Mouse (Mus musculus) midbrain, postnatal 0 days (tissue): ENCODE measurements around the gene 1700029F12Rik. TPM values are rescaled to one million over a fixed set of nuclear protein-coding genes. Genes with fewer than 3 reads are reported as not detected.
"Not testable (repeated sequence)": the region's sequence is repeated elsewhere in the genome, so short reads cannot be mapped to it uniquely, and the experiment has no call there.

Experiments used
- ATAC-seq: fragments of 200-750 bp; cut with Nextera tagmentation; 2 replicates; pipeline ENCODE4 v1.8.0; 2017; ENCODE audit warnings: moderate number of reproducible peaks, mild to moderate bottlenecking, moderate TSS enrichment, moderate library complexity; ENCODE audit not compliant: low FRiP score
- DNase-seq: peaks from one replicate; pipeline ENCODE4 v3.0.0-alpha.2; 2015; ENCODE audit warnings: low spot score
- H3K27ac ChIP-seq: fragments of 300-500 bp; sonication (generic); 2 replicates; pipeline ENCODE4 v1.5.1; 2014; ENCODE audit warnings: low read depth, mild to moderate bottlenecking, low read length, mixed read lengths
- H3K27me3 ChIP-seq: fragments of 300-500 bp; sonication (generic); 2 replicates; pipeline ENCODE4 v1.6.1; 2014; ENCODE audit warnings: low read length, control low read depth, mixed read lengths; ENCODE audit not compliant: insufficient read depth
- H3K36me3 ChIP-seq: fragments of 300-500 bp; sonication (generic); 2 replicates; pipeline ENCODE4 v1.6.1; 2014; ENCODE audit warnings: low read length, control low read depth, mixed read lengths; ENCODE audit not compliant: insufficient read depth
- H3K4me1 ChIP-seq: fragments of 300-500 bp; sonication (generic); 2 replicates; pipeline ENCODE4 v1.6.1; 2014; ENCODE audit warnings: mild to moderate bottlenecking, control low read depth, antibody characterized with exemption, low read length, mixed read lengths; ENCODE audit not compliant: insufficient read depth
- H3K4me2 ChIP-seq: fragments of 300-500 bp; sonication (generic); 2 replicates; pipeline ENCODE4 v1.6.1; 2014; ENCODE audit warnings: low read depth, mild to moderate bottlenecking, low read length, mixed read lengths; ENCODE audit not compliant: poor library complexity, severe bottlenecking
- H3K4me3 ChIP-seq: fragments of 300-500 bp; sonication (generic); 2 replicates; pipeline ENCODE4 v1.5.1; 2014; ENCODE audit warnings: low read depth, mild to moderate bottlenecking, low read length, moderate library complexity
- H3K9ac ChIP-seq: fragments of 300-500 bp; sonication (generic); replicated peaks from 2 replicates; pipeline ENCODE4 v1.6.1; 2014; ENCODE audit warnings: mild to moderate bottlenecking, low read length, moderate library complexity, mixed read lengths; ENCODE audit not compliant: poor library complexity, severe bottlenecking
- H3K9me3 ChIP-seq: fragments of 300-500 bp; sonication (generic); 2 replicates; pipeline ENCODE4 v1.6.1; 2016; ENCODE audit warnings: low read length, control low read depth
- CTCF ChIP-seq: IDR thresholded peaks from 2 replicates; pipeline ENCODE4 v1.5.1; 2016; ENCODE audit warnings: antibody characterized with exemption, mild to moderate bottlenecking
- WGBS: fragments of 180-500 bp; shearing (Covaris S2); extraction: QIAGEN DNeasy Blood & Tissue Kit; methylation state at CpG from one replicate; pipeline ENCODE4 v1.1.7; 2014; 5-methylcytosine and 5-hydroxymethylcytosine counted together
- polyA plus RNA-seq: library from polyadenylated mRNA; unstranded; fragments of >200 nt; fragmentation: Nextera tagmentation; extraction: Ambion mirVana; gene quantifications from 2 replicates; pipeline ENCODE4 v1.2.1, GENCODE M21; 2015
- total RNA-seq: library from RNA; depleted of rRNA; stranded (reverse); fragments of >200 nt; gene quantifications from 2 replicates; pipeline ENCODE4 v1.2.3, GENCODE M21; 2014

The 1700029F12Rik gene
- total and polyA plus RNA-seq, 2 experiments from 2014 or later = not detected

DNA sequence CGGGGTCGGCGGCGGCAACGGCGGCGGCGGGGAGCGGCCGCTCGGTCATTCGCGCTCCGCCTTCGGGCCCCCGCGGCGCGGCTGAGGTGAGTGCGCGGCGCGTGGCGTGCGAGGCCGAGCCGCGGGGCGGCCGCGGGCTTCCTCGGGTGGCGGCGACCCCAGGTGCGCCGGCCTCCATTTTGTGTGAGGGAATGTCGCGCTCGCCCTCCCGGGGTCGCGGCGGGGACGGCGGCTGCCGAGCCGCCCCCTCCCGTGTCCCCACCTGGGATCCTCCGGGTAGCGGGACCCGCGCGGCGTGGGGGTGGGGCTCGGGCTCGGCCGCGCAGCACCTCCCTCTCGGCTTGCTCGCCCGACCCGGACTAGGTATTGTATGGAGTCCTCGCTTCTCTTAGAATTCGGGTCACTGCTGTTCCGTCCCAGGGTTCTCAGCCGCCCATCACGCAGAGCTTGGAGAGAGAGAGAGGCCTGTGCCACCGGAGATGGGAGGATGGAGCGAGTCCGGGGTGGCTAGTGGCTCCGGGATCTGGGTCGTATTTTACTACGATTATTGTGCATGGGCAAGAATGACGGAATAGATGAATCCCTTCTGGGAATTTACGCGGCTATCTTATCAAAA lies 37.6 kb upstream of the 1700029F12Rik start:
- H3K9ac ChIP-seq = peak overlapping the region; percentile 92
- DNase-seq (peak; percentile 46), ATAC-seq (peak; percentile 81)
- H3K27me3 ChIP-seq = no peaks in the 10 kb centered on the region
- under 1% methylated on average over 56 of the region's 76 CpGs for WGBS
- H3K36me3 ChIP-seq = no peaks in the 10 kb centered on the region
- no peaks in the 10 kb centered on the region for H3K9me3 ChIP-seq
- H3K4me2 ChIP-seq = peak overlapping the region; percentile 68
- peak overlapping the region; percentile 97 for H3K27ac ChIP-seq
- TF ChIP-seq CTCF = no peak
- H3K4me3 ChIP-seq = peak overlapping the region; percentile 91
- H3K4me1 ChIP-seq = peaks cover 4% of the 10 kb centered on the region; the same call in 1 of the 2 replicates

DNA sequence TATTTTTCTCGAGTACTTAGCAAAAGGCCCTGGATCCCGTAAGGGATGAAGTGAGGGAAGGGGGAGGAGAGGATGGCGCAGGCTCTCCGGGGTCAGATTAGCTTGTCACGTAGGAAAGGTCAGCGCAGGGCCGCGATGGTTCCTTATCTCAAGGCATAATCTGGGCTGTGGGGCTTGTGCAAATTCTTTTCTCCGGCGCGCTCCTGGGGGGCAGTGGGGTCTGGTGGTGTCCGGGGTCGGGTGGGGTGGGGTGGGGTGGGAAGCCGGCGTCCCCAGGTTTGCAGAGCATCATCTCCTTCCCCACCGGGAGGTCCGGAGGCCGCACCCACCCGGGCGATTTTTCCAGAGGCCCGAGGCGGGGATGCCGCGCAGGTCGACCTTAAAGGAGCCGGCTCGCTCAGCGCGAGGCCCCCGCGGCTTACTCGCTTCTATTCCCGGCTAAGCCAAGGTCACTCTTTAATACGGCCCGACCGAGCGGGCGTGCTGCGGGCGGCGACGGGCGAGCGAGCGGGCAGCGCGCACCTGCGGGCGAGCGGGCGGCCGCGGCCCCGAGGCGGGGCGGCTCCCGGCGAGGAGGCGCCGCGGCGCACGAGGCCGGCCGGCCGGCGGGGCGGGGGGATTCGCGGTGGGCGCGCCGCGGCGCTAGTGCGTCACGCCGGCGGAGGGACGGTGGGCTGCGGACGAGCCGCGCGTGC lies 36.9 kb upstream of the 1700029F12Rik start:
- peak overlapping the region; percentile 91 for H3K4me3 ChIP-seq
- H3K36me3 ChIP-seq = no peaks in the 10 kb centered on the region
- ATAC-seq = peak; percentile 86
- H3K27me3 ChIP-seq = no peaks in the 10 kb centered on the region
- peak; percentile 66 for DNase-seq
- under 1% methylated on average over 67 of the region's 85 CpGs for WGBS
- no peak for TF ChIP-seq CTCF
- peak overlapping the region; percentile 97 for H3K27ac ChIP-seq
- H3K9ac ChIP-seq = peak overlapping the region; percentile 92
- H3K4me2 ChIP-seq = peak overlapping the region; percentile 68
- H3K9me3 ChIP-seq = no peaks in the 10 kb centered on the region
- peaks cover 4% of the 10 kb centered on the region; the same call in 1 of the 2 replicates for H3K4me1 ChIP-seq

DNA sequence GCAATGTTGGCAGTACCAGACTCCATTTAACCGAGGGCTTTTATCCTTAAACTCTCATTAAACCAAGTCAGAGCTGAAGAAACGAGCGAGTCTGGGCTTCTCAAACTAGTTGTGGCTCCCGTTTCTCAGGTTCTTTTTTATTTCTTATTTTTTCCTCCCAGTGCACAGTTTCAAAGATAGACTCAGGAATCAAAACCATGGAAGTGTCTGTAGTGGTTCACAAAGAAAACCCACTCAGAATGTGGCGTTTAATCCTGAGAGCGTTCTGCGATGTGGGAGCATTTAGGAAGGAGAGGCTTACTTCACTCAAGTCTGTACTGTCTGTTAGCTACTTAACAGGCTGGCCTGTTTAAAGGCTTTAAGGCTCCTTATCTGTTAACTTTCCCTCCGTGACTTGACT lies 34.0 kb upstream of the 1700029F12Rik start:
- TF ChIP-seq CTCF = no peak
- Histone ChIP-seq H3K27ac (no peak overlapping the region), H3K4me1 (peaks cover 4% of the 10 kb centered on the region; the same call in 1 of the 2 replicates), H3K4me3 (no peak overlapping the region), H3K36me3 (no peaks in the 10 kb centered on the region), H3K27me3 (no peaks in the 10 kb centered on the region), H3K4me2 (no peak overlapping the region), H3K9me3 (no peaks in the 10 kb centered on the region), H3K9ac (no peak overlapping the region)
- ATAC-seq = no peak
- WGBS = 41% methylated on average over 8 of the region's 8 CpGs
- DNase-seq = no peak

DNA sequence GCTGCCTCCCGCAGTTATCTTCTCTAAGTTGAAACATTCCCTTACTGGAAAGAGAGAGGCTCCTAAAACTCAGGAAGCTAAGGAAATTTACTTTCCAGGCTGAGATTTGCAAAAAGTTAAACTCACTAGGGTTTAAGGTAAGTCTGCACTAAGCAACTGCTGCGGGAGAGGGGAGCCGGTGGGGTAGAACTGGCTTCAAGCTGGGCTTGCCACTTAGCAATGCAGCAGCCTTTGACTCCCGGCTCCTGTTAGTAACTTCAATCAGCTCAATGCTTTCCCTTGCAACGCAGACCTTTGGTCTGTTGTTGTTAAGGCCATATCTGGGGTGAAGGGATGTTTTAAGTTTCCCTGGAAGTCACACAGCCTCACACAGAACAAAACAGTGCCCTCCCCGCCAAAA lies 33.5 kb upstream of the 1700029F12Rik start:
- Histone ChIP-seq H3K9me3 (no peaks in the 10 kb centered on the region), H3K9ac (no peak overlapping the region), H3K27ac (no peak overlapping the region), H3K4me3 (no peak overlapping the region), H3K4me1 (no peaks in the 10 kb centered on the region), H3K4me2 (no peak overlapping the region), H3K36me3 (no peaks in the 10 kb centered on the region), H3K27me3 (no peaks in the 10 kb centered on the region)
- no peak for ATAC-seq
- 8% methylated on average over 6 of the region's 6 CpGs for WGBS
- DNase-seq = no peak
- TF ChIP-seq CTCF = no peak

DNA sequence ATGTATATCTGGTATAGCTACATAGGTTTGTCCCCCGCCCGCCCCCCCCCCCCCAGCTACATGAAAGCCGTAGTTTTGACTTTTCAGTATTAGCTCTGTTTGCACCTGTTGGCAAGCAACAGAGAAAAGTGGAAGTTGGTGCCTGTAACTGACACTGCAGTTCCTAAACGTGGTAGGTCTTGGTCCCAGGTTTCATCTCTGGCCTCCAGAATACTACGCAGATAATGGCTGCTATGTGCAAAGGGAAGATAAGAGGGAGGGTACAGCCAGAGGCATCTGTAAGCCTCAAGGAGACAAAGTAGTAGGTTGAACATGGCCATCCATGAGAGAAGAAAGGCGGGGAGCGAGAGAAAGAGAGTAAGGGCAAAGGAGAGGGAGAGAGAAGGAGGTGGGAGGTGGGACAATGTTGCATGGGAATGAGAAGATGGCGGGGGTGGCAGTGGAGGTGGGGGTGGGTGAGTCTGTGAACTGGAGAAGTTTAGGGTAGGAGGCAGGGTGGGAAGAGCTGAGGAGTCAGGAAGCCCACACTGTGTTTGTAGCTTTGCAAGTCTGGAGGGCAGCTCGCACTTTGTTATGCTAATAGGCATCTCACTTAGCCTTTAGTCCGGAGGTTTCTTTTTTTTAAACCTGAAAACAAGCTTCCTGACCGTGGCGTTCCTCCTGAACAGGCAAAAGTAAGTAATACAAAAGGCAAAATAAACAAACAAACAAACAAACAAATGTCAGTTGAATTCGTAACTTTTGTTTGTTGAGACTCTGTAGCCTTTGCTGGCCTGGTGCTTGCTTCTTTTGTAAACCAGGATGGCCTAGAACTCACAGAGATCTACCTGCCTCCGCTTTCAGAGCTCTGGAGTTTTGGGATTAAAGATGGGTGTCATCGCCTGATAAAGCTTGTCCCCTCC lies 32.7 kb upstream of the 1700029F12Rik start, which contains the start of gene Fam169a:
TSS of gene Fam169a (plus strand) at position 638 of the 902 bp plus-strand sequence.
- Histone ChIP-seq H3K4me3 (no peak within 1 kb of the TSS), H3K27me3 (no peaks in the 10 kb centered on the region), H3K9ac (no peak within 1 kb of the TSS), H3K4me2 (no peak within 1 kb of the TSS), H3K36me3 (no peaks in the 10 kb centered on the region), H3K27ac (no peak within 1 kb of the TSS), H3K9me3 (no peaks in the 10 kb centered on the region), H3K4me1 (no peaks in the 10 kb centered on the region)
- WGBS = 39% methylated on average over 15 of the region's 15 CpGs
- TF ChIP-seq CTCF = no peak
- ATAC-seq = no peak
- DNase-seq = no peak

DNA sequence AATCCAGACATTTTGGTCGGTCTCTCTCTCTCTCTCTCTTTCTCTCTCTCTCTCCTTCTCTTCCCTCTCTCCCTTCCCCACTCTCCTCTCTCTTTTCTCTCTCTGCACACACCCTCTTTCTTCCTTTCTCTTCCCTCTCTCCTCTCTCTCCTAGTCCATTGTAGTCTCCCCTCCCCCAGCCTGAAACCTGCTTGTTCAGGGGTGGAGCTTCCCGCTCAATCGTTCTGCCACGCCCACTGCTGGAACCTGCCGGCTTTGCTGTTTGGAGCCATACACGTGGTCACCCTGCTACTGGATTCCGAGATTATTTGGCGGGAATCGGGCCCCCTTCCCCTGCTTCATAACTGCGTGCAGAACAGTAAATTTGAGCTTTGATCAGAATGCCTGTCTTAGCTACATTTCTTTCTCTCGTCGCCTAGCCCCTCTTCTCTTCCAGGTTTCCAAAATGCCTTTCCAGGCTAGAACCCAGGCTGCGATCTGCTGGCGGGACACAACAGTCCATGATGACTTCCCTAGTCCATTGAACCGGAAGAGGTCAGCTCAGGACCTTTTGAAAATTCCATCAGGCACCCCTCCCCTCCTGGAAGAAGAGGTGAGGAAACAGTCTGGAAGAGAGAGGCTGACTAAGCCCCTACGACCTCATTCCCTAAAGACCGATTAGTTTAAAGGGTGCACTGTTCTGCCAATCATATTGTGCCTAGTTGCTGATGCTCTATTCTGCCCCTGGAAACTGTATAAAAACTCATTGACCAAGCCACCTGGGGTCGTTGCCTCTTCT lies 30.9 kb upstream of the 1700029F12Rik start:
- H3K27ac ChIP-seq, H3K27me3 ChIP-seq, H3K4me3 ChIP-seq, H3K9me3 ChIP-seq, DNase-seq, H3K36me3 ChIP-seq, H3K9ac ChIP-seq, ATAC-seq, H3K4me2 ChIP-seq, H3K4me1 ChIP-seq: not testable (repeated sequence)
- 50% methylated on average over 18 of the region's 18 CpGs for WGBS
